Mouse (Mus musculus) ovary, postnatal 10 days (tissue): ENCODE measurements around the gene Thoc6.

Experiments
- DNase-seq: peaks from one replicate; pipeline ENCODE4 v3.0.0; 2022; ENCODE audit warnings: low spot score

Gene Thoc6

GRCm38 (mm10) chr17:23677236-23677679, 3.6 kb upstream of the Thoc6 start, which contains the start of gene Tnfrsf12a:
TSS of gene Tnfrsf12a (minus strand) at chr17:23677468.
- DNase-seq = peak; percentile 56

DNA sequence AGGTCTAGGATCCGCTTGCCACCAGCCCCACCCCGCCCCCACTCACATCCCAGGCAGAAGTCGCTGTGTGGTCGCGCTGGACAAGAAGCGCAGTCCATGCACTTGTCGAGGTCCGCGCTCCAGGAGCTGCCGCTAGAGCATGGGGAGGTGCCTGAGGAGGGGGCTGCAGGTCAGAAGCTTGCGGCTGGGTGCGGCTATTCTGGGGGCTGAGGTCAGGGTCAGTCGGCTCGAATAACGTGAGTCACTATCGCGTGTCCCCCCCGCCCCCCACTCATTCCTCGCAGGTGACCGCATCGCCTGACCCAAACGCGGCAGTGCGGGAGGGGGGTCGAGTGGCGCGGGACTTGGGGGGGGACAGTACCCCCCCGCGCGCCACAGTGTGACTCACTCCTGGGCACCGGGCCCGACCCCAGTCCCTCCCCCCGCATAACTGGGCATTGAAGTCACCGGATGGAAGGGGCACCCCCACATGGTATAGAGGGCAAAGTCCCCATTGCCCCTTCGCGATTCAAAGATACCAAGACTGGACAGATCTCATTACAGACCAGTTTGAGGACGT, 2.9 kb upstream of the Thoc6 start:
- no peak for DNase-seq

GRCm38 (mm10) chr17:23675564-23676281, 2.0 kb upstream of the Thoc6 start:
- DNase-seq = peak; percentile 7

- peak; percentile 18 for DNase-seq
Observed at GRCm38 (mm10) chr17:23675127-23675526, 1.4 kb upstream of the Thoc6 start.

GRCm38 (mm10) chr17:23674271-23674952, 730 bp upstream of the Thoc6 start:
- DNase-seq = no peak

DNA sequence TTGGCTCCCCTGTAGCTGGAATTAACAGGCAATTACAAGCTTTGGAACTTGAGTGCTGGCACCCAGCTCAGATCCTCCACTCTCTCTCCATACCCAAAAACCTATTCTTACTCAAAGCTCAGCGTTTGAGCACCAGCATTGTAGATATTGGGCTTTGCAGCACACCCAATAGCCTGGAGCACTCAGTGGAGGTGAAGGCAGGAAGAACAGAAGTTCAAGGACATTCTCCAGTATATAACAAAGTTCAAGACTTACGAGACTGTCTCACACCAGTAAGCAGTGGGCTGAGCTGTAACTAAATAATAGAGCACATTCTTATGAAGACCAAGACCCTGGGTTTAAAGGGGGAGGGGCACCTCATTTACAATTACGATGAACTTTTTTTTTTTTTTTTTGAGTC, 921 bp downstream of the Thoc6 start:
- no peak for DNase-seq

DNA sequence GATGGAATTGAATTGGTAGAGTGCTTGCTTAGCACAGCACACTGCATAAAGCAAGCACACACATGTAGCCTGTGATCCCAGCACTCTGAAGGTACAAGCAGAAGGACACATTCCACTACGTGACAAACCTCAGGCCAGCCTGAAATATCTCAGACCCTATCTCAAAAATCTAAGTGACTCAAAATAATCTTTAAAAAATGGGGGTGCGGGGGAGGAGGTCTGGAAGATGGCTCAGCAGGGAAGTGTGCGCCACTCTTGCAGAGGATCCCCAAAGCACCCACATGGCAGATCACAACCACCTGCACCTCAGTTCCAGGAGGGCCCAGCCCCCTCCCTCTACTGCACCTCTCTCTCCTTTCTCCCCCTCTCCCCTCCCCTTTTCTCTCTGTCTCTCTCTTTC, 2.2 kb downstream of the Thoc6 start:
- DNase-seq = no peak

GRCm38 (mm10) chr17:23670516-23671074, 3.1 kb downstream of the Thoc6 start:
- DNase-seq = no peak

GRCm38 (mm10) chr17:23665511-23665910, 8.2 kb downstream of the Thoc6 start:
- no peak for DNase-seq

GRCm38 (mm10) chr17:23664556-23665021, 9.1 kb downstream of the Thoc6 start:
- no peak for DNase-seq

- peak; percentile 6 for DNase-seq
Observed at GRCm38 (mm10) chr17:23661526-23661925, 12.2 kb downstream of the Thoc6 start.

DNA sequence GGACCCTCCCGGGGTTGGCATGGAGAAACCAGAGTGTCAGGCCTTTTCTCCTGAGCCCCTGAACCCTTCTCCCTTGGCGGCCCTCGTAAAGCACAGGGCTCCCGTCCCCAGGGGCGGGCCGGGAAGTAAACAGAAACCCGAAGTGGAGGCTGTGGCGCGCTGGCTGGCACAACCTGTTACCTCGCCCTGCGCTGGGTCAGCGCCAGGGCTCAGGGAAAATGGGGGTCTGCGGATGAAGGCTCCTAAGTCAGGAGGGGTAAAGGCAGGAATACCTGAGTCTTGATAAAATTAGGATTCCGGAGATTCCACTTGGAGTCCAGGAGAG, 12.8 kb downstream of the Thoc6 start:
- no peak for DNase-seq

DNA sequence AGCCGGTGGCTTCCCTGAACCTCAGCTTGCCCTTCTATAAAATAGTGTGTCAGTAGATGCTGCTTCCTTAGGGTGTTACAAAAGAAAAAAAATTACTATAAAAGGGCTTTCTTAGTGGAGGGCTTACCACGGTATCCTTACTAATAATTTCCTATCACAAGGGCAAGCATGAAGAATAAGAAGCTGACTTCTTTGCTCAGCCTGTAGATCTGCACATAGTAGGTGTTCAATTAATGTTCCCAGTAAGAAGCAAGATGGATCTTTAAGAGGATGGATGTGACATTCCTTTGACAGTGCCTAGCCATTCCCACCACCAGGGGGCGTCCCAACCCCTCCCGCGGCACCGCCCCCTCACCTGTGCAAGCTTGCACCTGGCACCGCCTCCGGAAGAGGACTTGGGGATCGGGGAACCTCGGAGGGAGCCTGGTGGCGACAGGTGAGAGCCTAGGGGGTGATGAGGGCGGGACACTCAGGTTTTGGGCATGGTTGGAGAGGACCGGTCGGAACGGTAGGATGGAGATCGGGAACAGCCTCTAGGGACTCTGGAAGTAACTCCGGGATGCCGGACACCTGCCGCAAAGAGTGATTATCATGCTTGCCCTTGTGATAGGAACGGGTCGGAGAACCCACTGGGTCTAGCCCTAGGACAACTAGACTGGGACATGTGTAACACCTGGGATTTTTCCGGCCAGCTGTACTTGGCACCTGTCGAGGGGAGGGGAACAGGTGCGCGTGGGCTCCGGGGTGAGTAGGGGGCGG, 13.4 kb downstream of the Thoc6 start, which contains the start of gene Bicdl2:
Bicdl2 (plus strand) TSS at position 390 of the 759 bp plus-strand sequence.
- DNase-seq = peak; percentile 23

GRCm38 (mm10) chr17:23658450-23658849, 15.2 kb downstream of the Thoc6 start:
- no peak for DNase-seq

- DNase-seq = no peak
Observed at GRCm38 (mm10) chr17:23654410-23654809, 19.3 kb downstream of the Thoc6 start.

DNA sequence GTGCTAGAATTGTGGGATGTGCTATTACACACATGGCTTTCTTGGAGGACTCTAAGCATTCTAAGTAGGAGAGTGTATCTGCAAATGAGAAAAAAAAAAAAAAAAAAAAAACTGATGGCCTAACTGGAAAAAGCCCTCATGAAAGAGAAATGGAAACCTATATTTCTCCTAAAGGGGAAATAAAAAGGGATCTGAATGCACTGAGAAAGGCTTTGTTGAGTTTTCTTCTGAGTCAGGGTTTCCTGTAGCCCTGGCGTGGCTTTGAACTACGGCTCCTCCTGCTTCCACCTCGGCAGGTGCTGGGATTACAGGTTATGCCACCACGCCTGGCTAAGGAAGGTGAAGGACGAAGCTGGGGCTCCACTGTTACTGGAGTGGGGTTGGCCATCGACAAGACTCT, 19.7 kb downstream of the Thoc6 start:
- no peak for DNase-seq

GRCm38 (mm10) chr17:23653324-23653723, 20.4 kb downstream of the Thoc6 start:
- no peak for DNase-seq

DNA sequence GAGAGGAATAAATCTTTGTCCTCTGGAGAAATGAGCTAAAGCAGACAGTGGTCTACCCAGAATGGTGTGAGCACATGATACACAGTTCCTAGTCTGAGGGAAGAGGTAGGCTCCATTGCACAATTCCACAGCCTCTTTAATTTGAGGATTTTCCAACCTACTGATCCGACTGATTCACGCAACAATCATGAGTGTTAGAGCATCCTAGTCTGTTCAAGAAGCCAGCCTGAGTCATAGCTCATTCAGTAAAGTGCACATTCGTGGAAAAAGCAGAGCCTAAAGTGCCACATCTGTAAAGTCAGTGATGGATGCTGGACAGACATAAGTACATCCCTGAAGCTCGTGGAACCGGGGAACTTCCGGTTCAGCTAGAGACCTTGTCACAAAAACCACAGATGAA, 22.3 kb downstream of the Thoc6 start:
- DNase-seq = no peak

DNA sequence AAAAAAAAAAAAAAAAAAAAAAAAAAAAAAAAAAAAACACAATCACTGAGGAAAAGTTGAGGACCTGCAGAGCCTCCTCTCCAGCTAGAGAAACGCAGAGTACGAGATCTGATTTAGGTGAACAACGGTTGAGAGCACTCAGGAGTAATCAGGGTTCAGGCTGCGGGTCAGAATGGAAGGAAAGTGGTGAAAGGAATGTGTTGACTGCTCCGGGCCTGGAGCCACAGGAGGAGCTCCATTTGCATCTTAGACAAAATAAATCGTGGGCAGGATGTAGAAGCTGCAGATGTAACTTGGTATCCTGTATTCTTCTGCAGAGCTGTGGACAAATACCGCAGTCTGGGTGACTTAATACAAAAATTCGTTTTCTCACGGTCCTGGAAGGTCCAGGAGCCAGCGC, 27.8 kb downstream of the Thoc6 start:
- no peak for DNase-seq

DNA sequence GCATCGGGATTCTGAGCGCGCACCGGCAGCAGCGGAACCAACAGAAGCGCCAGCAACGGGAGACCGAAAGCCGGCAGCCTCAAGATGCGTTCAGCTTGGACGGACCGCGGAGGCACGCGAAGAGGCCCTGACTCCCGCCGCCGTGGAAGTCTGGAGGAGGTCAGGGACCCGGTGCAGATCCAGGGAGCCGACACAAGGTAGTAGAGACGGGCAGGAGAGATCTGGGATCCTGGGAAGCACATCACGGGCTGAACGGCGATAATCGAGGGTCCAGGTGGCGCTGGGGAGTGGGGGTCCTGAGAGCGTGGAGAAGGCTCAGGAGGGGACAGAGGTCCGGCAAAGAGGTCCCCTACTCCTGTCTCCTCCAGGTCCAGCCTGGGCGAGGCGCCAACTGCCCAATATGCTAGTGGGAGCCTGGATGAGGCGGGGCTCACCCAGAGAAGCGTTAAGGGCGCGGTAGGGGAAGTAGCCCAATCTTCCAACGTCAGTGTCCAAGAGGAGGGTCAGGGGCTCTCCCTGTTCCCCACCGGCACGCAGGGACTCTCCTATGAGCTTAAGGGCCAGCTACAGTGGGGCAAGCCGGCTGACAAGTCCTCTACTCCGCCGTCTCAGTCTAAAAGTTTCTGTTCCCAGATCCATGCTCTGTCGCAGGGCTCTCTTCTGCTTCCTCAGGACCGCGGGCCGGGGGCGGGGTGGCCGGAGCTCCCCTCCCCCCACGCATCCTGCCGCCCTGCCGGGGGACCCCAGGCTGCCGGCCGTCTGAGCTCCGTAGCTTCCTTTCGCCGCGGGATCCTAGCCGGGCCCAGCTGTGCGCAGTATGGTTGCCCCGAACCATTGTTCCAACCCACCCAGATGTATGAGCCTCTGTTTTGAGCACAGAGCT, 28.8 kb downstream of the Thoc6 start, which contains the start of gene Mmp25:
Mmp25 (minus strand) TSS at position 665 of the 883 bp plus-strand sequence.
- DNase-seq = no peak

DNA sequence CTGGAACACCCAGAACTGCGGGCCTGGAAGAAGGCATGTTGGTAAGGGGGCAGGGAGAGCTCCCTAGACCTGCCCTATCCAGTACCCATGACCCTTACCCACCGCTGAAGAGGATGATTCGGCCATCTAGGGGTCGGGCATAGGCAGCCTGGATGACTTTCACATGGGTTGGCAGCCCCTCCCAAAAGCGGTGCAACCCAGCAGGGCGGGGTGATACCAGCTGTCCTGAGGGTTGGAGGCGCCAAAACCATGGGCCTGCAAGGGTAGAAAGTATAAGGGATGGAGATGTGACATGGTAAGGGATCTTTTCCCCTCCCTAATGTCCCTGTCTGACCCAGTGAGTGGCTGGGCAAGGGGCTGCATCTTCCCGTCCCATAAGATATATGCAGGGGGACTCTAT, 42.4 kb downstream of the Thoc6 start:
- DNase-seq = no peak
